Mouse (Mus musculus): ENCODE measurements around the gene Cd27. TPM values are rescaled to one million over a fixed set of nuclear protein-coding genes. Genes with fewer than 3 reads are reported as not detected.

The Cd27 gene
- total and polyA plus RNA-seq, 2 experiments from 2014 or later, result 1.3 TPM; not detected in 1

DNA sequence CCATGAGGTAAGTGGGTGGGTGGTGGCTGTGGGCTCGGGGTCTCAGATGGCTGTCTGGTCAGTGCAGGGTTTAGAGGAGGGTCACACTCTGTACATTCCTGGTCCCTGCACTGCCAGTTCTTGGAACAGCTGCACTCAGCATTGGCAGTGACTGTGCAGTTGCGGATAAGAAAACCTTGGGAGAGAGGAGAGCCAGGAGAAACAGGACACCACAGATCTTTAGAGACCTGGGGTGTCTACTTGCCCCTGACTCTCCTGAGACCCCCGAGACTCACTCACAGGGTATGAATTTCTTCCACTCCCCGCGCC lies 2.3 kb downstream of the Cd27 start:
- H3K27me3 ChIP-seq (ENCODE audit: control insufficient read depth, insufficient read depth, low read length), result no peaks in the 10 kb centered on the region
- no peak; the same call in 1 of the 2 replicates for ATAC-seq (ENCODE audit: insufficient read depth, low read depth)
- H3K9ac ChIP-seq (replicated peaks; ENCODE audit: low read depth, low read length), result no peak overlapping the region
- TF ChIP-seq EP300 (IDR thresholded peaks at IDR 0.05; ENCODE audit: low read depth) (no peak), CTCF (IDR thresholded peaks at IDR 0.05; ENCODE audit: low read depth) (no peak)
- no peak for DNase-seq (ENCODE audit: low spot score)
- no peaks in the 10 kb centered on the region for H3K9me3 ChIP-seq (replicated peaks; ENCODE audit: control insufficient read depth, low read length)
- 48% methylated on average over 5 of the region's 5 CpGs for WGBS
- H3K27ac ChIP-seq (ENCODE audit: low read depth), result peak overlapping the region; percentile 58
- H3K4me3 ChIP-seq (ENCODE audit: low read depth, low read length), result peak overlapping the region; percentile 10
- H3K36me3 ChIP-seq (replicated peaks; ENCODE audit: control insufficient read depth, insufficient read depth, low read length), result no peaks in the 10 kb centered on the region
- H3K4me1 ChIP-seq (ENCODE audit: control insufficient read depth, insufficient read depth), result peaks cover 22% of the 10 kb centered on the region
- peak overlapping the region; percentile 19; the same call in 1 of the 2 replicates for H3K4me2 ChIP-seq (ENCODE audit: low read depth, low read length)

DNA sequence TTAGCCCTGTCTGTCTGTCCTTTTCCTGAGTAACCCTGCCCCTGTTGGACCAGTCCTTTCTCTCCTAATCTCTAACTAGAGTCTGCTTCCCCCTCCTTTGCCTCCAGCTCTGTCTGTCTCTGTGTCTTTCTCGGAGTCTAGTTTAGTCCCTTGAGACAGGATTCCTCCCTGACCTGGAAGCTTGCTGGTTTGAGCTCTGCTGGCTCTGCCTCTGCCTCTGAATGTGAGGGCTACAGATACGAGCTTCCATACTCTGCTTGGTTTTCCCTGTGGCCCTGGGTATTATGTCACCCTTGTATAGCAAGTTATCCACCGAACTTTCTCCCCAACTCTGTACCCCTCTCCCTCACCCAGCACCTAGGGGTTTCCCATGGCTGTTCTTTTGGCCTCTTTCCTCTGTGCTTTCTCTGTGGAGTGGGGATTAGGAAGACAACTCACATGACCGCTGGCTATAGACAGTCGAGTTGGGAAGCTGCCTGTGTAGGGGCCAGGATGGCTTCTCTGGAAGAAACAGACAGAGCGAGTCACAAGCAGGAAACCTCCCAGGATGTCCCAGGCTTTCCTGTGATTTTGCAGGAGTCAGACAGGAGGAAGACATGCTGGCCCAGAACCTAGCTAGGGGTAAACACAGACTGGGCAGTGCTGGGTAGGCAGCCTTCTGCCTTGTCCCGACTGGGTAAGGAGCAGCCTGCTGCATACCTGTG lies 2.8 kb downstream of the Cd27 start:
- DNase-seq (ENCODE audit: low spot score) (no peak), ATAC-seq (ENCODE audit: insufficient read depth, low read depth) (no peak)
- peak overlapping the region; percentile 19; the same call in 1 of the 2 replicates for H3K4me2 ChIP-seq (ENCODE audit: low read depth, low read length)
- H3K9ac ChIP-seq (replicated peaks; ENCODE audit: low read depth, low read length), result no peak overlapping the region
- H3K4me1 ChIP-seq (ENCODE audit: control insufficient read depth, insufficient read depth), result peaks cover 22% of the 10 kb centered on the region
- H3K9me3 ChIP-seq (replicated peaks; ENCODE audit: control insufficient read depth, low read length), result no peaks in the 10 kb centered on the region
- TF ChIP-seq EP300 (IDR thresholded peaks at IDR 0.05; ENCODE audit: low read depth) (no peak), CTCF (IDR thresholded peaks at IDR 0.05; ENCODE audit: low read depth) (no peak)
- peak overlapping the region; percentile 10 for H3K4me3 ChIP-seq (ENCODE audit: low read depth, low read length)
- no peaks in the 10 kb centered on the region for H3K36me3 ChIP-seq (replicated peaks; ENCODE audit: control insufficient read depth, insufficient read depth, low read length)
- WGBS, result 26% methylated on average over 7 of the region's 7 CpGs
- peak overlapping the region; percentile 58 for H3K27ac ChIP-seq (ENCODE audit: low read depth)
- H3K27me3 ChIP-seq (ENCODE audit: control insufficient read depth, insufficient read depth, low read length), result no peaks in the 10 kb centered on the region

DNA sequence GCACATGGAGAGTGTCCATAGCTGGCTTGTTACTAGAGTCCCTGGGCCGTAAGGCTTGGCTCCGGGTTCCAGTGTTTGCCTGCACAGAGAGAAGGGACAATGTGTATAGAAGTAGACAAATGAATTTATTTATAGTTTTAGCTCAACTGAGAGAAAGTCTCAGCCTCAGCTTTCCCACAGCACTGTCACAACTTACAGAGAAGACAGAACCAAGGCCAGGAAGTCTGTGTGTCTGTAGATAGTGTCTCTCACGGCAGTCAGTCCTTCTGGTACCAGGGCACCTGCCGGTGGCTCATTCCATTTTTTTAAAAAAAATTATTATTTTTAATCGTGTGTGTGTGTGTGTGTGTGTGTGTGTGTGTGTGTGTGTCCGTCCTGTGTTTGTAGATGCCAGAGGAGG lies 4.3 kb downstream of the Cd27 start:
- DNase-seq (ENCODE audit: low spot score), result no peak
- ATAC-seq (ENCODE audit: insufficient read depth, low read depth), result no peak
- H3K4me1 ChIP-seq (ENCODE audit: control insufficient read depth, insufficient read depth), result peaks cover 22% of the 10 kb centered on the region
- peak overlapping the region; percentile 92; the same call in 1 of the 2 replicates for H3K27ac ChIP-seq (ENCODE audit: low read depth)
- H3K4me2 ChIP-seq (ENCODE audit: low read depth, low read length), result peak overlapping the region; percentile 95
- no peaks in the 10 kb centered on the region for H3K36me3 ChIP-seq (replicated peaks; ENCODE audit: control insufficient read depth, insufficient read depth, low read length)
- H3K4me3 ChIP-seq (ENCODE audit: low read depth, low read length), result peak overlapping the region; percentile 64; the same call in 1 of the 2 replicates
- TF ChIP-seq CTCF (IDR thresholded peaks at IDR 0.05; ENCODE audit: low read depth) (no peak), EP300 (IDR thresholded peaks at IDR 0.05; ENCODE audit: low read depth) (no peak)
- WGBS, result 62% methylated on average over 6 of the region's 6 CpGs
- no peak overlapping the region for H3K9ac ChIP-seq (replicated peaks; ENCODE audit: low read depth, low read length)
- no peaks in the 10 kb centered on the region for H3K9me3 ChIP-seq (replicated peaks; ENCODE audit: control insufficient read depth, low read length)
- no peaks in the 10 kb centered on the region for H3K27me3 ChIP-seq (ENCODE audit: control insufficient read depth, insufficient read depth, low read length)

DNA sequence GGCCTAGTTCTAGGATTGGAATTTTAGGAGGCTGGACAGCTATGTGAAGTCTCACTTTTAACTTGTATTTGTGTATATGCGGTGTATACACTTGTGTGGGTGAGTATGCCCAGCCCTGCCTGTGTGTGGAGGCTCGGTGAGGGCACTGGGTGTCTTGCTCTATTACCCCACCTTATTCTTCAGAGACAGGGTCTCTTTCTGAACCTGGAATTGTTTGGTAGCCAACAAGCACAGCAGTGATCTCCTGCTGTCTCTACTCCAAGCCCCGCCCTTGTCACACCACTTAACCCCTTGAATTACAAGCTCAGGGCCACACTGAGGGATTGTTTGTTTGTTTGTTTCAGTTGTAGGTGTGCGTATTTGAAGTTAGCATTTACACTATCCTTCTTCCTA lies 4.8 kb downstream of the Cd27 start:
- TF ChIP-seq CTCF (IDR thresholded peaks at IDR 0.05; ENCODE audit: low read depth) (no peak), EP300 (IDR thresholded peaks at IDR 0.05; ENCODE audit: low read depth) (no peak)
- H3K27me3 ChIP-seq (ENCODE audit: control insufficient read depth, insufficient read depth, low read length), result no peaks in the 10 kb centered on the region
- DNase-seq (ENCODE audit: low spot score), result peak; percentile 38

DNA sequence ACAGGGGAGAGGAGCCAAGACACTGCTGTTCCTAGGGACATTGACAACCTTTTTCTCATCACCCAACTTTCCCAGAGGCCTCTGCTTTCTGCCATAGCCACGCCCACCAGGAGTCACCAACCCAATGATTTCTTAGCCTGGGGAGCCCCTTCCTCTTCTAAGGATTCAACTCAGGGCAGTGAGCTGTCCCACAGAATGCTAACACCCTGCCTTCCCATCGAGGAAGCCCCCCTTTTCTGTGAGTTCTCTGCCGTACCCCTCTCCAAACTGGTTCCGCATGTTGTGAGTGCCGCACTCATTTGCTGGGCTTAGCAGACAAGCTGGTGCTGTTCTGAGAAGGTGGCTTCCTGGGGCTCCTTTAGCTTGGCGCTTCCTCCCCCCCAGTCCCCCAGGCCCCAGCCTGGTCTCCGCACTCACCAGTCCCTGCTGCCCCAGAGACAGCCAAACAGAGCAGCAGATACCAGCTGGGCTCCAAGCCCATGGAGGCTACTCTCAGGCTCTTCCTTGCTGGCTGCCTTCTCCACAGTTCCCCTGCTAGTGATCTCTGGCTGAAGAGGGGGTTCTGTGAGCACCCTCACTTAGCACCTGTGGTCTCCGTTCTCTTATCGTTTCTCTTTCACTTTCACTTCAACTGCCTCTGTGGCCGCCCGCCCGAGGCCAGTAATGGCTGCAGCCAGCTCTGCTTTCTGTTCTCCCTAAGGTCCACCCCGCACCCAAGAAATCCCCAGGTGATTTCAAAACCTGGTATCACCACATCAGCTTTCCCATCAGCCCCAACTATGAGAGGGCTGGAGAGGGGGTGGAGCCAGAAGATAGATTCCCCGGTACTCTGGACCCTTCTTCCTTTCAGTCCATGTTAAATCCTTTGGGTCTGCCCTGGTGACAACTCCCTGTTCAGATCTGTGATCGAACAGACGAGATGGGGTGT lies 5.4 kb downstream of the Cd27 start, which contains the start of gene Tapbpl:
Gene Tapbpl, minus strand, starts transcription at position 744 of the 928 bp plus-strand sequence.
- no peaks in the 10 kb centered on the region for H3K9me3 ChIP-seq (replicated peaks; ENCODE audit: control insufficient read depth, low read length)
- peak within 1 kb of the TSS; percentile 84 for H3K9ac ChIP-seq (replicated peaks; ENCODE audit: low read depth, low read length)
- no peaks in the 10 kb centered on the region for H3K36me3 ChIP-seq (replicated peaks; ENCODE audit: control insufficient read depth, insufficient read depth, low read length)
- peak; percentile 63 for ATAC-seq (ENCODE audit: insufficient read depth, low read depth)
- H3K27ac ChIP-seq (ENCODE audit: low read depth), result peak within 1 kb of the TSS; percentile 92
- no peaks in the 10 kb centered on the region for H3K27me3 ChIP-seq (ENCODE audit: control insufficient read depth, insufficient read depth, low read length)
- peak within 1 kb of the TSS; percentile 64 for H3K4me3 ChIP-seq (ENCODE audit: low read depth, low read length)
- peak within 1 kb of the TSS; percentile 95 for H3K4me2 ChIP-seq (ENCODE audit: low read depth, low read length)
- DNase-seq (ENCODE audit: low spot score), result peak; percentile 60
- TF ChIP-seq CTCF (IDR thresholded peaks at IDR 0.05; ENCODE audit: low read depth) (no peak), EP300 (IDR thresholded peaks at IDR 0.05; ENCODE audit: low read depth) (no peak)
- 1% methylated on average over 16 of the region's 16 CpGs for WGBS
- H3K4me1 ChIP-seq (ENCODE audit: control insufficient read depth, insufficient read depth), result peaks cover 22% of the 10 kb centered on the region

More for the DNA sequence above, 4.8 kb downstream of the Cd27 start:
- Histone ChIP-seq H3K4me3 (ENCODE audit: low read depth, low read length) (peak overlapping the region; percentile 64), H3K27ac (ENCODE audit: low read depth) (peak overlapping the region; percentile 92), H3K36me3 (replicated peaks; ENCODE audit: control insufficient read depth, insufficient read depth, low read length) (no peaks in the 10 kb centered on the region), H3K4me2 (ENCODE audit: low read depth, low read length) (peak overlapping the region; percentile 95), H3K9me3 (replicated peaks; ENCODE audit: control insufficient read depth, low read length) (no peaks in the 10 kb centered on the region), H3K9ac (replicated peaks; ENCODE audit: low read depth, low read length) (peak overlapping the region; percentile 84), H3K4me1 (ENCODE audit: control insufficient read depth, insufficient read depth) (peaks cover 22% of the 10 kb centered on the region)
- ATAC-seq (ENCODE audit: insufficient read depth, low read depth), result peak; percentile 31
- 37% methylated on average over 4 of the region's 4 CpGs for WGBS

Data from heart, postnatal 0 days (tissue).